Mouse (Mus musculus) brain, embryonic 14.5 days (tissue): ENCODE data around the gene Olr1.

ENCODE experiments used
- CTCF ChIP-seq: fragments of 200-500 bp; IDR thresholded peaks from 2 replicates; pipeline ENCODE4 v1.5.1; 2012; ENCODE audit warnings: inconsistent platforms, mild to moderate bottlenecking, moderate library complexity, borderline replicate concordance; ENCODE audit not compliant: insufficient read depth, insufficient read length; ENCODE audit errors: extremely low read depth
- POLR2A ChIP-seq: fragments of 200-500 bp; IDR thresholded peaks from 2 replicates; pipeline ENCODE4 v1.6.1; 2012; ENCODE audit warnings: mild to moderate bottlenecking, inconsistent platforms, borderline replicate concordance; ENCODE audit not compliant: poor library complexity, insufficient read depth, insufficient read length, severe bottlenecking; ENCODE audit errors: extremely low read depth

DNA sequence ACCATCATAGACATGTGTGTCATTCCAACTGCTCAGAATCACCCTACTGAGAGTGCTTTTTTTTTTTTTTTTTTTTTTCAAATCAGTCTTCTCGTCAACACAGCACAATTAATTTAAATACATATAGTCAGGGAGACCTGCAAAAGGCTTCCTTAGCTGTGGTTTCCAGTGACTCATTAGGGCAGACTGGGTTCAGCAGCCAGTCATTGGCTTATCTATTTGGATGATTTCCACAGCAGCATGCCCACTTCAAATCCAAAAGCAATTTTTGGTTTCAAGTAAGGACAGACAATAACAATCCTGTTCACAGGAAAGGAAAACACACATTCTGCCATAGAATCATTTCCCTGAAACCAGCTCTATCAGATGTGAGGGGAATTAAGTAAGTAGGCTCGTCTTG is 7.4 kb upstream of the Olr1 start:
- no peak for TF ChIP-seq CTCF
- TF ChIP-seq POLR2A = no peak
